Mouse (Mus musculus): ENCODE measurements around the gene Dhdh. TPM values are rescaled to one million over a fixed set of nuclear protein-coding genes. Genes with fewer than 3 reads are reported as not detected.

The Dhdh gene
- polyA plus RNA-seq, 1 experiment, result 0.13 TPM

DNA sequence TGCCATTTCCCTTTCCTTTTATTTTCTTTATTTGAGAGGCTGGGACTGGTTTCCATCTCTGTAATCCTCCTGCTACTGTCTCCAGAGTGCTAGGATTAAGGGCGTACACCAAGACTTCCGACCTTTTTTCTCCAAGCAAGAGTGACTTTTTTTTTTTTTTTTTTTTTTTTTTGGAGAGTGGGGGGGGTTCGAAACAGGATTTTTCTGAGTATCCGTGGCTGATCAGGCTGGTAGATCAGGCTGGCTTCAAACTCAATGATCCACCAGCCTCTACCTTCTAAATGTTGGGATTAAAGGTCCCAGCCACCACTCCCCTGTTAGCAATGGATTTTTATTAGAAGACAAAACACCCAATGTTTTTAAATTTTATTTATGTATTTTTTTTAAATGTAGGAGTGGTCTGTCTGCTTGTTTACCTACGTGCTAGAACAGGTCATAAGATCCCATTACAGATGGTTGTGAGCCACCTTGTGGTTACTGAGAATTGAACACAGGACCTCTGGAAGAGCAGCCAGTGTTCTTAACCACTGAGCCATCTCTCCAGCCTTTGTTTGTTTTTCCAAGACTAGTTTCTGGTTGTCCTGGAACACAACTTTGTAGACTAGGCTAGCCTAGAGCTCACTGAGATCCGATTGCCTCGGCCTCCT lies 38.0 kb upstream of the Dhdh start:
- TF ChIP-seq SRF (IDR thresholded peaks at IDR 0.05; ENCODE audit: control insufficient read depth, insufficient read length, low read depth), result no peak
- no peak for TF ChIP-seq POLR2AphosphoS2 (IDR thresholded peaks at IDR 0.05; ENCODE audit: insufficient read length, low read depth)
- no peak for TF ChIP-seq E2F4 (IDR thresholded peaks at IDR 0.05; ENCODE audit: insufficient read depth)
- TF ChIP-seq TCF12 (IDR thresholded peaks at IDR 0.05; ENCODE audit: insufficient read depth, poor library complexity, severe bottlenecking), result no peak
- no peak for TF ChIP-seq TCF3 (IDR thresholded peaks at IDR 0.05; ENCODE audit: insufficient read length, low read depth)
- TF ChIP-seq MAX (IDR thresholded peaks at IDR 0.05; ENCODE audit: low read depth), result no peak
- no peak for TF ChIP-seq REST (IDR thresholded peaks at IDR 0.05; ENCODE audit: insufficient read depth, insufficient read length)
- TF ChIP-seq MYOD1 (IDR thresholded peaks at IDR 0.05; ENCODE audit: control insufficient read depth in 1 of 3, insufficient read length in 2 of 3, low read depth in 2 of 3), result no peak
- no peak for TF ChIP-seq POLR2A (IDR thresholded peaks at IDR 0.05; ENCODE audit: insufficient read length, low read depth)
- TF ChIP-seq CEBPB (IDR thresholded peaks at IDR 0.05; ENCODE audit: insufficient read depth, poor library complexity, severe bottlenecking), result no peak
- no peak for TF ChIP-seq MYOG (IDR thresholded peaks at IDR 0.05; ENCODE audit: control insufficient read depth in 1 of 3, insufficient read depth in 1 of 3, insufficient read length in 2 of 3, low read depth in 2 of 3)
- Histone ChIP-seq H3K4me2 (ENCODE audit: low read depth) (peak overlapping the region; percentile 77), H3K4me3 (peak overlapping the region; percentile 100), H3K27me3 (ENCODE audit: control insufficient read depth, insufficient read depth, insufficient read length) (no peaks in the 10 kb centered on the region), H3K36me3 (ENCODE audit: control insufficient read depth, insufficient read depth) (peaks cover 30% of the 10 kb centered on the region), H3ac (ENCODE audit: control insufficient read depth, insufficient read length) (peak overlapping the region; percentile 69), H3K79me2 (ENCODE audit: control insufficient read depth, insufficient read depth) (peaks cover 28% of the 10 kb centered on the region)

DNA sequence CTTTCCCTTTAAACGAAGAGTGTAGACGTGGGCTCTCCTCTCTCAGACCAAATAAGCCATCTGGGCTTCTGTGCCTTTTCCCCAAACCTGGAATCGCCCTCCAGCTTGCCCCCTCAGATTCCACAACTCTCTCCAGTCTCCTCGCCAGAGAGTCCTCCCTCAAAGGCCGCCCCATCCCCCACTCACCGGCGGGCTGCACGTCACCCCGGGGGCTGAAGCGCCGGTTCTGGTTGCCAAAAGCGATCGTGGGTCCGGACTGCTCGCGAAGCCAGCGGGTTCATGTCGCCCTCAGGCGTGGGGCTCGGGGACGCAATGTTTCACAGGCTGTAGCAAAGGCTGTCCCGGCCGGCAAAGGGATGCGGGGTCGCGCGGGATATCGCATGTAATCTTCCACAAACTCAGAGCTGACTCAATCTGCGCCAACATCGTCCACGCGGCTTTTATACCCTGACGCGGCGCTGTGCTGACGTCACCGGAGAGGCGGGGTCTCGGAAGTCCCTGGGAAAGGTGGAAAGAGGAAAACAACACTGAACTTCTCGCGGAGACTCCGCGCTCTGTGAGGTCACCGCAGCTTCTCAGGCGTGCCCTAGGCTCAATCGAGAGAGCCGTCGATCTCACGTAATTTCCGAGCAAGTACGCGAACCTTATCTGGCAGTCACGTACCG lies 37.3 kb upstream of the Dhdh start, which contains the start of the genes Ppp1r15a and Plekha4:
Gene Ppp1r15a (minus strand): TSS at position 460 of the 665 bp plus-strand sequence.
Gene Plekha4 (plus strand): TSS at position 522 of the 665 bp plus-strand sequence.
- H3K36me3 ChIP-seq (ENCODE audit: control insufficient read depth, insufficient read depth), result peaks cover 30% of the 10 kb centered on the region
- H3K27me3 ChIP-seq (ENCODE audit: control insufficient read depth, insufficient read depth, insufficient read length), result no peaks in the 10 kb centered on the region
- TF ChIP-seq TCF3 (IDR thresholded peaks at IDR 0.05; ENCODE audit: insufficient read length, low read depth) (no peak), E2F4 (IDR thresholded peaks at IDR 0.05; ENCODE audit: insufficient read depth) (no peak), MYOG (IDR thresholded peaks at IDR 0.05; ENCODE audit: control insufficient read depth in 1 of 3, insufficient read depth in 1 of 3, insufficient read length in 2 of 3, low read depth in 2 of 3) (no peak), CEBPB (IDR thresholded peaks at IDR 0.05; ENCODE audit: insufficient read depth, poor library complexity, severe bottlenecking) (0 out of 2 replicates have a peak, but pooled peaks have one; percentile 29), USF1 (IDR thresholded peaks at IDR 0.05; ENCODE audit: low read depth) (no peak), MAX (IDR thresholded peaks at IDR 0.05; ENCODE audit: low read depth) (no peak), POLR2A (IDR thresholded peaks at IDR 0.05; ENCODE audit: insufficient read length, low read depth) (peak; percentile 97), POLR2AphosphoS2 (IDR thresholded peaks at IDR 0.05; ENCODE audit: insufficient read length, low read depth) (peak; percentile 100), SRF (IDR thresholded peaks at IDR 0.05; ENCODE audit: control insufficient read depth, insufficient read length, low read depth) (peak; percentile 64), REST (IDR thresholded peaks at IDR 0.05; ENCODE audit: insufficient read depth, insufficient read length) (no peak), TCF12 (IDR thresholded peaks at IDR 0.05; ENCODE audit: insufficient read depth, poor library complexity, severe bottlenecking) (no peak), MYOD1 (IDR thresholded peaks at IDR 0.05; ENCODE audit: control insufficient read depth in 1 of 3, insufficient read length in 2 of 3, low read depth in 2 of 3) (peak in 1 of 3 experiments; percentile 1)
- H3K4me3 ChIP-seq, result peak within 1 kb of the TSS; percentile 100
- peak within 1 kb of the TSS; percentile 86 for H3K4me2 ChIP-seq (ENCODE audit: low read depth)
- peaks cover 28% of the 10 kb centered on the region for H3K79me2 ChIP-seq (ENCODE audit: control insufficient read depth, insufficient read depth)
- peak within 1 kb of the TSS; percentile 69 for H3ac ChIP-seq (ENCODE audit: control insufficient read depth, insufficient read length)

DNA sequence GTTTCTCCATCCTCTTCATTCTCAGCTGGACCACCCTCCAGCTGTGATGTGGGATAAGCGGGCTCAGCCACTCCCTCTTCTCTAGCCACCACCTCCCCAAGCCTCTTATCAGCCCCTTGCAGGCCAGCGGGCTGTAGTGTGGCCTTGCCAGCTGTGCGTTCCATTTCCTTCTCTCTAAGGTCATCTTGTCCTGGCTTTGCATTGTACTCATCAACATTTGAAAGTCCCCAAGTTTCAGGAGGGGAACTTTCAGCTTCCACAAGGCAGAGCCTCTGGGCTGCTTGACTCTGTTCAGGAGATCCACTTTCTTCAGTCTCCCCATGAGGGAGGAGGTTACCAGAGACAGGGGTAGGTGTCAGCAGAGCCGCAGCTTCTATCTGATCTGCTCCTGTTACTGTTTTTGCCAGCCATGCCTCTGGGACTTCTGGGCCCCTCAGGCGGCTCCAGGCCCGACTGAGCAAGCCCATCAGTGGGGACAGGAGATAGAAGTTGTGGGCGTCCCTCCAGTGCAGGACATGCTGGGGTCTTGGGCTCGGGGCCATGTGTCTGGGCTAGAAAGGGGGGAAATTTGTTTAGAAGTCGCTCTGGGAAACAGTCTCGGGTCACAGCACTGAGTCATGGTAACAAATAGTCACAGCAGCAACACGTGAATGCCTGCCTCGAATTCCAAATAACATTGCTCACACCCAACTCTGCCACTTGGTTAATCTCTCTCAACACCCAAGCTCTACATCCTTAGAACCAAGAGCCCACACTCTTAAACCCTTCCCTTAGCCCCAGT lies 36.4 kb upstream of the Dhdh start:
- H3K79me2 ChIP-seq (ENCODE audit: control insufficient read depth, insufficient read depth), result peaks cover 28% of the 10 kb centered on the region
- peak overlapping the region; percentile 69 for H3ac ChIP-seq (ENCODE audit: control insufficient read depth, insufficient read length)
- peaks cover 30% of the 10 kb centered on the region for H3K36me3 ChIP-seq (ENCODE audit: control insufficient read depth, insufficient read depth)
- peak overlapping the region; percentile 86 for H3K4me2 ChIP-seq (ENCODE audit: low read depth)
- peak; percentile 65 for TF ChIP-seq POLR2AphosphoS2 (IDR thresholded peaks at IDR 0.05; ENCODE audit: insufficient read length, low read depth)
- TF ChIP-seq POLR2A (IDR thresholded peaks at IDR 0.05; ENCODE audit: insufficient read length, low read depth), result peak; percentile 49
- no peak for TF ChIP-seq TCF12 (IDR thresholded peaks at IDR 0.05; ENCODE audit: insufficient read depth, poor library complexity, severe bottlenecking)
- TF ChIP-seq MYOG (IDR thresholded peaks at IDR 0.05; ENCODE audit: control insufficient read depth in 1 of 3, insufficient read depth in 1 of 3, insufficient read length in 2 of 3, low read depth in 2 of 3), result peak in 1 of 3 experiments; percentile 41
- peak in 1 of 3 experiments; percentile 8 for TF ChIP-seq MYOD1 (IDR thresholded peaks at IDR 0.05; ENCODE audit: control insufficient read depth in 1 of 3, insufficient read length in 2 of 3, low read depth in 2 of 3)
- TF ChIP-seq MAX (IDR thresholded peaks at IDR 0.05; ENCODE audit: low read depth), result peak; percentile 54
- TF ChIP-seq CEBPB (IDR thresholded peaks at IDR 0.05; ENCODE audit: insufficient read depth, poor library complexity, severe bottlenecking), result no peak
- H3K4me3 ChIP-seq, result peak overlapping the region; percentile 100
- no peaks in the 10 kb centered on the region for H3K27me3 ChIP-seq (ENCODE audit: control insufficient read depth, insufficient read depth, insufficient read length)

DNA sequence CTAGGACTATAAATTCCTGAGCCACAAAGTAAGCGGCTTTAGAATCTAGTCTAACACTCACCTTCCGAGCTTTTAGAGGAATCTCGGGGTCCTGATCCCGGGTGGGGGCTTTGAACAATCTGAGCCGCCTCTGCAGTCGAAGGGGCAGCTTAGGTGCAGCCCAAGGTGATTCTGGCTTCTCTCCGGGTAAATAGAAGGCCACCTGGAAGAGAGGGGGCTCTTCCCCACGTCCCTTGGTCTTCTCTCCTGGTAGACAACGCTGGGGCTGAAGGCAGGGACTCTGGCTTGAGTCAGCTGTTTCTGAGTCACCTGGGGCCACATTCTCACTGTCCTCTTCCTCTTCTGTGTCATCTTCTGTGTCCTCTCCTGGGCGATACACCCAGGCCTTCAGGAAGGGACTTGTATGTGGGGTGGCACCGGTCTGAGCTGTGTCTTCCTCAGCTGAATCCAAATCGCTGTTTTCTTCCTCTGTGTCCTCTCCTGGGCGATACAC lies 35.1 kb upstream of the Dhdh start:
- peaks cover 28% of the 10 kb centered on the region for H3K79me2 ChIP-seq (ENCODE audit: control insufficient read depth, insufficient read depth)
- H3K4me3 ChIP-seq, result peak overlapping the region; percentile 100

More for the DNA sequence above, 35.1 kb upstream of the Dhdh start:
- Histone ChIP-seq H3K4me2 (ENCODE audit: low read depth) (peak overlapping the region; percentile 83), H3ac (ENCODE audit: control insufficient read depth, insufficient read length) (peak overlapping the region; percentile 6), H3K36me3 (ENCODE audit: control insufficient read depth, insufficient read depth) (peaks cover 30% of the 10 kb centered on the region), H3K27me3 (ENCODE audit: control insufficient read depth, insufficient read depth, insufficient read length) (no peaks in the 10 kb centered on the region)
- TF ChIP-seq POLR2AphosphoS2 (IDR thresholded peaks at IDR 0.05; ENCODE audit: insufficient read length, low read depth) (peak; percentile 31), TCF3 (IDR thresholded peaks at IDR 0.05; ENCODE audit: insufficient read length, low read depth) (no peak)

All from myocyte (in vitro differentiated cells).